Mouse (Mus musculus) CH12.LX (cell line): ENCODE measurements around the gene Nfatc2ip.

Experiments used
- CTCF ChIP-seq, 2 experiments: IDR thresholded peaks in 1 of 2; conservative IDR thresholded peaks in 1 of 2; 2 replicates each; pipeline ENCODE4 v1.5.1; 2011 to 2012; ENCODE audit warnings: low read depth in 2 of 2, low read length in 2 of 2, improper control_type of control experiment in 1 of 2, inconsistent platforms in 1 of 2, mild to moderate bottlenecking in 1 of 2, moderate library complexity in 1 of 2
- EP300 ChIP-seq: IDR thresholded peaks from 2 replicates; pipeline ENCODE4 v1.6.1; 2011; ENCODE audit warnings: low read length, improper control_type of control experiment
- GABPA ChIP-seq: IDR thresholded peaks from 2 replicates; pipeline ENCODE4 v1.6.1; 2012; ENCODE audit warnings: low read depth, low read length, improper control_type of control experiment, inconsistent platforms; ENCODE audit not compliant: insufficient replicate concordance
- JUN ChIP-seq: IDR thresholded peaks from 2 replicates; pipeline ENCODE4 v1.6.1; 2011; ENCODE audit warnings: low read depth, mild to moderate bottlenecking, low read length, improper control_type of control experiment, moderate library complexity; ENCODE audit not compliant: insufficient read depth
- MEF2A ChIP-seq: IDR thresholded peaks from 2 replicates; pipeline ENCODE4 v1.6.1; 2014; ENCODE audit warnings: low read depth, mild to moderate bottlenecking, inconsistent platforms, low read length, improper control_type of control experiment, borderline replicate concordance
- NELFE ChIP-seq: IDR thresholded peaks from 2 replicates; pipeline ENCODE4 v1.6.1; 2011; ENCODE audit warnings: low read depth, low read length, improper control_type of control experiment
- POLR2A ChIP-seq: IDR thresholded peaks from 2 replicates; pipeline ENCODE4 v1.6.1; 2011; ENCODE audit warnings: low read depth, mild to moderate bottlenecking, improper control_type of control experiment, low read length
- RCOR1 ChIP-seq: conservative IDR thresholded peaks from 2 replicates; pipeline ENCODE4 v1.6.1; 2012; ENCODE audit warnings: low read depth, mild to moderate bottlenecking, inconsistent platforms, low read length, improper control_type of control experiment
- SIN3A ChIP-seq: IDR thresholded peaks from 2 replicates; pipeline ENCODE4 v1.6.1; 2012; ENCODE audit warnings: low read length, improper control_type of control experiment, inconsistent platforms
- TCF12 ChIP-seq: IDR thresholded peaks from 2 replicates; pipeline ENCODE4 v1.6.1; 2014; ENCODE audit warnings: low read depth, mild to moderate bottlenecking, inconsistent platforms, low read length, improper control_type of control experiment
- USF2 ChIP-seq: conservative IDR thresholded peaks from 2 replicates; pipeline ENCODE4 v1.6.1; 2011; ENCODE audit warnings: low read depth, low read length, improper control_type of control experiment

DNA sequence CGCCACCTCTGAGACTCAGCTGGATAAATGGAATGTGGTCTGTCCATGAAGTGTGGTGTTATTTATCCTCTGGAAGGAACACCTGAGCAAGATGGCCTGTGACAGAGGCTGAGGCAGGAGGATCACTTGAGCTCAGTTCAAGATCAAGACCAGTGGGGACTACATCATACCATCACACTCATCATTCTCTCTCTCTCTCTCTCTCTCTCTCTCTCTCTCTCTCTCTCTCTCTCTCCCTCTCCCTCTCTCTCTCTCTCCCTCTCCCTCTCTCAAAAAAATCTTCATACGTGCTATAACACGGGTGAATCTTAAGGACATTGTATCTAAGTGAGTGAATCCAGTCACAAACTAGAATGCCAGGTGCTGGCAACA lies 42.6 kb downstream of the Nfatc2ip start:
- TF ChIP-seq EP300 (no peak), POLR2A (no peak), USF2 (no peak), CTCF (conservative IDR thresholded peaks at IDR 0.05 in 1 of 2, IDR thresholded peaks at IDR 0.05 in 1 of 2; ENCODE audit: low read depth in 2 of 2, low read length in 2 of 2) (no peak), SIN3A (no peak), MEF2A (no peak), TCF12 (no peak), NELFE (no peak), GABPA (no peak), JUN (no peak), RCOR1 (no peak)
